Mouse (Mus musculus): ENCODE measurements around the gene Zfpm1. TPM values are rescaled to one million over a fixed set of nuclear protein-coding genes. Genes with fewer than 3 reads are reported as not detected.

Gene Zfpm1
- polyA plus RNA-seq, 1 experiment from 2014 or later: 2.8 TPM

DNA sequence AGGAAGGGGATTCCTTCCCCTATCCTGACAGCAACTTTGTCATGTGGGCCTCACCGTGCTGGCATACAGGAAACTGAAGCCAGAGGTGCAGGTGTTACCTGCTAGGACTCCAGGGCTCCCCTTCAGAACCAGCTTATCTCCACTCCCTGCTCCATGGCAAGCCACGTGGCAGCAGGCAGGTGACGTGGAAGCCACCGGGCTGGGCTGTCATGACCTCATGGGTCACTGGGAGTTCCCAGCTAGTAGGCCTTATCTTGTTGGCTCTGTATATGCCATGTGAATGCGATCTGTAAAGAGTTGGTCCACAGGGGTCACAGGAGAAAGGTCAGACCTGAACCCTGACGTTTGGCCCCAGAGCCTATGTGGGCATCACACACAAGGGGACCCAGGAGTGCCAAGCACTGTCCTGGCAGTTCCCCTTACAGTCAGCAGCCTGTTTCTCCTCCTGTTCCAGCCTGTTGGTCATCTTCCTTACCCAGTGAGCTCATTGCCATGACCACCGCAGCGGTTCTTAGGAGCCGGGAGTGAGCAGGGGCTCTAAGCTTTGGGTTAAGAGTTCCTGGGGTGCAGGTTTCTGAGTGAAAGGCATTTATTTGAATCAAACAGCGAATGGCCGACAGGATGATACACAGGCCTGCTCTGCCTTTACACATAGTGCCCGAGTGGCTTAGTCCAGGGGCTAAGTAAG, 48.6 kb downstream of the Zfpm1 start:
- Histone ChIP-seq H3K27me3 (peaks cover 32% of the 10 kb centered on the region), H3K4me3 (no peak overlapping the region), H3K9ac (no peak overlapping the region), H3K9me3 (no peaks in the 10 kb centered on the region), H3K36me3 (peaks cover 14% of the 10 kb centered on the region; the same call in 1 of the 2 replicates), H3K4me1 (peaks cover 12% of the 10 kb centered on the region; the same call in 1 of the 2 replicates), H3K4me2 (replicated peaks) (no peak overlapping the region), H3K27ac (no peak overlapping the region)
- 76% methylated on average over 12 of the region's 12 CpGs for whole genome bisulfite sequencing
- ATAC-seq (ENCODE audit: insufficient number of reproducible peaks, insufficient read depth, low FRiP score, low TSS enrichment): no peak

DNA sequence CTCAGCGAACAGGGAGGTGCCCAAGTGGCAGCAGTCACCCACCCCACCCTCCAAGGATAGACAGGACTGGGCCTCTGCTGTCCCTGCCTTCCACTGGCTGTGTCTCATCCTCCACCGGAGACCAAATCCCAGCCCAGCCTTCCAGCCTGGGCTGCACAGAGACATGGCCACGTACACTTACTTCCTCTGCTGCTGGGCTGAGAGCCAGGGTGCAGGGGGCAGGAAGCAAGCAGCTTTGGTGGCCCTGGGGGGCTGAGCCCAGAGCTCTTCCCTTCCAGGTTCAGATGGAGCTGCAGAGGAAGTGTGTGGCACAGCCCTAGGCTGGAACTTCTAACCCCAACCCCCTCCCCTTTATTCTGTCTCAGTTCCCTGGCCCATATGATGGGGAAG, 49.2 kb downstream of the Zfpm1 start:
- Histone ChIP-seq H3K27ac (no peak overlapping the region), H3K36me3 (peaks cover 14% of the 10 kb centered on the region; the same call in 1 of the 2 replicates), H3K9ac (no peak overlapping the region), H3K4me2 (replicated peaks) (no peak overlapping the region), H3K9me3 (no peaks in the 10 kb centered on the region), H3K27me3 (peaks cover 33% of the 10 kb centered on the region), H3K4me3 (no peak overlapping the region), H3K4me1 (peaks cover 10% of the 10 kb centered on the region; the same call in 1 of the 2 replicates)
- ATAC-seq (ENCODE audit: insufficient number of reproducible peaks, insufficient read depth, low FRiP score, low TSS enrichment): no peak
- 49% methylated on average over 3 of the region's 3 CpGs for WGBS

DNA sequence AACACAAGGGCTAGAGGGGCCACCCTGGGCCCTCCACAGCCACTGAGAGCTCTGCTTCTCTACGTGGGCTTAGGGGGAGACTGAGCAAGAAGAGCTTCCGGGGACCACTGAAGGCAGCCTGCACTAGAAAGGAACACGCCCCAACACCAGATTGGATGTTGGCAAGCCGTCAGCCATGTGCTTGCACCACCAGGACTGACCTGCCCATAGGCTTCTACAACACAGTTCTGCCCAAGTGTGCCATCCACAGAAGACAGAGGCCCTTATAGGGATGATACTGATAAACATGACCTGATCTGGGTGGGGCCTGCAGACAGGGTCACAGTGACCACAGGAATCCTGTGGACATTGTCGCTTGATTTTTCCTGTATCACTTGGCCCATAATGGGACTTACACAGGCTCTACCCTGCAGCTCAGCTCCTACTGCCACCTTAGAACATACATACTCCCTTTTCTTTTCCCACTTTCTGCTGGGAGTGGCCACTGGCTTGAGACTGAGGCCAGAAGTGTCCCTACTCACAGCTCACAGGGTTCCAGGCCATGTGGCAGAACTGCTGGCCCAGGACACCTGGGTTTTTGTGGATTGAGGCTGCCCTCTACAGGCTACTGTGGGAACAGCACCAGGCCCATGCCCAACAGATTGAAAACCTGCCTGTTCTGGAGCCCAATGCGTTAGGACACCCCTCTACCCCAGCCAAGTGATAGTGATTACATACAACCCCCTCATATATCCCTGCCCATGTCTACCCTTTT, 51.0 kb downstream of the Zfpm1 start:
- ATAC-seq (ENCODE audit: insufficient number of reproducible peaks, insufficient read depth, low FRiP score, low TSS enrichment): no peak
- Histone ChIP-seq H3K4me2 (replicated peaks) (no peak overlapping the region), H3K9ac (no peak overlapping the region), H3K4me1 (peaks cover 18% of the 10 kb centered on the region; the same call in 1 of the 2 replicates), H3K27ac (no peak overlapping the region), H3K36me3 (peaks cover 14% of the 10 kb centered on the region; the same call in 1 of the 2 replicates), H3K9me3 (no peaks in the 10 kb centered on the region), H3K4me3 (no peak overlapping the region), H3K27me3 (peaks cover 43% of the 10 kb centered on the region)
- WGBS: 70% methylated on average over 6 of the region's 6 CpGs

DNA sequence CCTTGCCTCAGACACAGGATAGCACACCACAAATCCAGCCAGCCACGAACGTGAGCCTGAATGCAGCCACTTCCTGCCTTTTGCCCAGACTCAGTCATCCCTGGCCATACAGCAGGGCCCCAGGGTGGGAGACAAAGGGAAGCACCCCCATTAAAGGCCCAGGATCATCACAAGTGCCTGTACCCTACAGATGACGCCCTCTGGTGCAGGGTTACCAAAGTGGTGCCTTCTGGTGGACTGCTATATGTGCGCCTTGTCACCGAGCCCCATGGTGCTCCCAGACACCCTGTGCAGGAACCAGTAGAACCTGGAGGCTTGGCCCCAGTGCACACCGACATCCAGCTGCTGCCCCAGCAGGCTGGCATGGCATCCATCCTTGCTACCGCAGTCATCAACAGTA, 51.6 kb downstream of the Zfpm1 start:
- Histone ChIP-seq H3K27me3 (peaks cover 49% of the 10 kb centered on the region), H3K4me3 (no peak overlapping the region), H3K27ac (no peak overlapping the region)

DNA sequence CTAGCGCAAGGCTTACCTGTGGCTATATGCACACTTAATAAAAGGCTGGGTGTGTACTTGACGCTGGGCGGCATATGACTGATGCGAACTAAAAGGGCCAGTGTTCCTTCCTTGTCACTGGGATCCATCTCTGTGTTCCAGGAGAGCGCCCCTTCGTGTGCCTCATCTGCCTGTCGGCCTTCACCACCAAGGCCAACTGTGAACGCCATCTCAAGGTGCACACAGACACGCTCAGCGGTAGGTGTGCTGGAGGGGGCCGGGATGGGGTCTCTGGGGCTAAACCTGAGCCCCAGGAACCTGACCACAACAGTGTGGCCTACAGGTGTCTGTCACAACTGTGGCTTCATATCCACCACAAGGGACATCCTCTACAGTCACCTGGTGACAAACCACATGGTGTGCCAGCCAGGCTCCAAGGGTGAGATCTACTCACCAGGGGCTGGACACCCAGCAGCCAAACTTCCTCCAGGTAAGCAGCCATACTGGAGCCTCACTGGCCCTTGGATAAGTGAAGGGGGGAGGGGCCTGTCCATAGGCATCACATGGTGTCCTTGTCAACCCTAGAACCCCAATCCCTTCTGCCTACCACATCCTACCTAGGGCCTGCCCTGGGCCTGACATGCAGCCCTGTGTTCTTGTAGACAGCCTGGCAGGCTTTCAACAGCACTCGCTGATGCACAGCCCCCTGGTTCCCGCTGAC, 53.0 kb downstream of the Zfpm1 start:
- H3K36me3 ChIP-seq: peaks cover 14% of the 10 kb centered on the region; the same call in 1 of the 2 replicates
- ATAC-seq (ENCODE audit: insufficient number of reproducible peaks, insufficient read depth, low FRiP score, low TSS enrichment): no peak
- H3K4me2 ChIP-seq (replicated peaks): peak overlapping the region; percentile 94; the same call in 1 of the 2 replicates
- no peaks in the 10 kb centered on the region for H3K9me3 ChIP-seq
- no peak overlapping the region for H3K27ac ChIP-seq
- H3K4me1 ChIP-seq: peaks cover 17% of the 10 kb centered on the region; the same call in 1 of the 2 replicates
- H3K4me3 ChIP-seq: peak overlapping the region; percentile 57; the same call in 1 of the 2 replicates
- peaks cover 51% of the 10 kb centered on the region for H3K27me3 ChIP-seq
- WGBS: 80% methylated on average over 13 of the region's 13 CpGs
- no peak overlapping the region for H3K9ac ChIP-seq

More for the DNA sequence above, 51.6 kb downstream of the Zfpm1 start:
- H3K36me3 ChIP-seq: peaks cover 14% of the 10 kb centered on the region; the same call in 1 of the 2 replicates
- ATAC-seq (ENCODE audit: insufficient number of reproducible peaks, insufficient read depth, low FRiP score, low TSS enrichment): no peak
- peaks cover 18% of the 10 kb centered on the region; the same call in 1 of the 2 replicates for H3K4me1 ChIP-seq
- H3K9me3 ChIP-seq: no peaks in the 10 kb centered on the region
- WGBS: 77% methylated on average over 7 of the region's 7 CpGs
- no peak overlapping the region for H3K9ac ChIP-seq
- no peak overlapping the region for H3K4me2 ChIP-seq (replicated peaks)

DNA sequence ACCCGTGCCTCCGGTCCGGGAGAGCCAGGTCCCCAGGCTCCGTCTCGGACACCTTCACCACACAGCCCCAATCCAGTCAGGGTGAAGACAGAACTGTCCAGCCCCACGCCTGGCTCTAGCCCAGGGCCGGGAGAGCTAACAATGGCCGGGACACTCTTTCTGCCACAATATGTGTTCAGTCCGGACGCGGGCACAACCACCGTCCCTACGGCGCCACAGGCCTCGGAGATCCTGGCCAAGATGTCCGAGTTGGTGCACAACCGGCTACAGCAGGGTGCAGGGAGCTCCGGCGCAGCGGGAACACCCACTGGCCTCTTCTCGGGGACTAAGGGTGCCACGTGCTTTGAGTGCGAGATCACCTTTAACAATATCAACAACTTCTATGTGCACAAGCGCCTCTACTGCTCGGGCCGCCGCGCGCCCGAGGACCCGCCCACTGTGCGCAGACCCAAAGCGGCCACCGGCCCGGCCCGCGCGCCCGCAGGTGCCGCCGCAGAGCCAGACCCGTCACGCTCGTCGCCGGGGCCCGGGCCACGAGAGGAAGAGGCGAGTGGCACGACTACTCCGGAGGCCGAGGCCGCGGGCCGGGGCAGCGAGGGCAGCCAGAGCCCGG, 53.8 kb downstream of the Zfpm1 start:
- no peak for ATAC-seq (ENCODE audit: insufficient number of reproducible peaks, insufficient read depth, low FRiP score, low TSS enrichment)
- Histone ChIP-seq H3K9ac (peak overlapping the region; percentile 46), H3K4me3 (peak overlapping the region; percentile 57), H3K27me3 (peaks cover 51% of the 10 kb centered on the region), H3K4me1 (peaks cover 14% of the 10 kb centered on the region; the same call in 1 of the 2 replicates), H3K9me3 (no peaks in the 10 kb centered on the region), H3K36me3 (peaks cover 14% of the 10 kb centered on the region; the same call in 1 of the 2 replicates), H3K4me2 (replicated peaks) (peak overlapping the region; percentile 94), H3K27ac (no peak overlapping the region)
- 9% methylated on average over 57 of the region's 57 CpGs for WGBS

DNA sequence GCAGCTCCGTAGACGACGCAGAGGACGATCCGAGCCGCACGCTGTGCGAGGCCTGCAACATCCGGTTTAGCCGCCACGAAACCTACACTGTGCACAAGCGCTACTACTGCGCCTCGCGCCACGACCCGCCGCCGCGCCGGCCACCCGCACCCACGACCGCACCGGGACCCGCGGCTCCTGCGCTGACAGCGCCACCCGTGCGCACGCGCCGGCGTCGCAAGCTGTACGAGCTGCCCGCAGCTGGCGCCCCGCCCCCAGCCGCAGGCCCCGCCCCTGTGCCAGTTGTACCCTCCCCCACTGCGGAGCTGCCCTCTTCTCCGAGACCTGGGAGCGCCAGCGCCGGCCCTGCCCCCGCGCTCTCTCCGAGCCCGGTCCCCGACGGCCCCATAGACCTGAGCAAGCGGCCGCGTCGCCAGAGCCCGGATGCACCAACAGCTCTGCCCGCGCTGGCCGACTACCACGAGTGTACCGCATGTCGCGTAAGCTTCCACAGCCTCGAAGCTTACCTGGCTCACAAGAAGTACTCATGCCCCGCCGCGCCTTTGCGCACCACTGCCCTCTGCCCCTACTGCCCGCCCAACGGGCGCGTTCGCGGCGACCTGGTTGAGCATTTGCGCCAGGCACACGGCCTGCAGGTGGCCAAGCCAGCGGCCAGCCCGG, 54.4 kb downstream of the Zfpm1 start:
- peaks cover 53% of the 10 kb centered on the region for H3K27me3 ChIP-seq
- H3K9me3 ChIP-seq: no peaks in the 10 kb centered on the region
- peak; percentile 19; the same call in 1 of the 2 replicates for ATAC-seq (ENCODE audit: insufficient number of reproducible peaks, insufficient read depth, low FRiP score, low TSS enrichment)
- peaks cover 14% of the 10 kb centered on the region; the same call in 1 of the 2 replicates for H3K4me1 ChIP-seq
- no peak overlapping the region for H3K27ac ChIP-seq
- H3K9ac ChIP-seq: peak overlapping the region; percentile 46
- WGBS: 3% methylated on average over 67 of the region's 81 CpGs
- H3K36me3 ChIP-seq: peaks cover 14% of the 10 kb centered on the region; the same call in 1 of the 2 replicates
- H3K4me2 ChIP-seq (replicated peaks): peak overlapping the region; percentile 94
- H3K4me3 ChIP-seq: peak overlapping the region; percentile 57

DNA sequence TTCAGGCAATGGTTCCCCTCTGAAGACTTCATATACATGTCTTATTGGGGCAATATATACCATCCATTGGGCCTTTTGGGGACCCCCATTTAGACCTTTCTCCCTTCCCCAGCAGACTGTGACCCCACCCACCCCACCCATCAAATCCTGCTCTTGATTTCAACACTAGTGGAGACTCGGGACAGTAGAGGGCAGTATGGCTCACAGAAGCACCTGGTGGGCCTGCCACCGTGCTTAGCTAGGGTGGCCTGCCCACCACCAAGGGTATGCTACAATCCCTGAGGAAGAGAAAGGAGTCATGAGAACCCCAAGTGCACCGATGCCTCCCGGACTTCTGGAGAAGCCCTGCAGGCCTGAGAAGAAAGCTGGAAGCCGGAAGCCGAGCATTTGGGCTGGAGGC, 56.9 kb downstream of the Zfpm1 start:
- H3K4me3 ChIP-seq: no peak overlapping the region
- whole genome bisulfite sequencing: 47% methylated on average over 6 of the region's 6 CpGs
- ATAC-seq (ENCODE audit: insufficient number of reproducible peaks, insufficient read depth, low FRiP score, low TSS enrichment): no peak
- H3K27me3 ChIP-seq: peaks cover 70% of the 10 kb centered on the region
- H3K9ac ChIP-seq: no peak overlapping the region
- 0 out of 2 replicates have a peak, but pooled peaks cover 9% of the 10 kb centered on the region for H3K36me3 ChIP-seq
- H3K4me2 ChIP-seq (replicated peaks): no peak overlapping the region
- H3K27ac ChIP-seq: no peak overlapping the region
- H3K9me3 ChIP-seq: no peaks in the 10 kb centered on the region
- H3K4me1 ChIP-seq: peaks cover 29% of the 10 kb centered on the region

DNA sequence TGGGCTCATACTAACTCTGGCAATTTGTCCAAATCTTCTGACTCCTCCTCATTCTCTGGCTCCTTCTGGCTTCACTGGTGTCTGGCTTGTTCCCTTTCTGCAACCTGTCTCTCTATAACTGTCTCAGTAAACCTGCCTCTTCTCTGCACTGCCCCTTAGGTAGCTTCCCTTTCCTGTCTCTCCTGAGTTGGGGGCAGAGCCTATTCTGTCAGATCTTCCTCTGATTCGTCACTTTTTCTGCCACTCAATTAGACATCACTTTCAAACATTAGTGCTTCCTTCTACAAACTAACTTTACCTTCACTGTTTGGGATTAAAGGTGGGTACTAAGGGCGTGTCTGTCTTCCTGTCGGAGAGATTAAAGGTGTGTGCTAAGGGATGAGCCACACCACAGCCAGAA, 58.8 kb downstream of the Zfpm1 start:
- no peak overlapping the region for H3K4me2 ChIP-seq (replicated peaks)
- ATAC-seq (ENCODE audit: insufficient number of reproducible peaks, insufficient read depth, low FRiP score, low TSS enrichment): no peak
- WGBS: 80% methylated on average over 3 of the region's 3 CpGs
- peaks cover 66% of the 10 kb centered on the region for H3K27me3 ChIP-seq
- H3K27ac ChIP-seq: no peak overlapping the region
- no peaks in the 10 kb centered on the region for H3K36me3 ChIP-seq
- H3K9ac ChIP-seq: no peak overlapping the region
- H3K4me1 ChIP-seq: peaks cover 34% of the 10 kb centered on the region
- no peaks in the 10 kb centered on the region for H3K9me3 ChIP-seq
- no peak overlapping the region for H3K4me3 ChIP-seq

DNA sequence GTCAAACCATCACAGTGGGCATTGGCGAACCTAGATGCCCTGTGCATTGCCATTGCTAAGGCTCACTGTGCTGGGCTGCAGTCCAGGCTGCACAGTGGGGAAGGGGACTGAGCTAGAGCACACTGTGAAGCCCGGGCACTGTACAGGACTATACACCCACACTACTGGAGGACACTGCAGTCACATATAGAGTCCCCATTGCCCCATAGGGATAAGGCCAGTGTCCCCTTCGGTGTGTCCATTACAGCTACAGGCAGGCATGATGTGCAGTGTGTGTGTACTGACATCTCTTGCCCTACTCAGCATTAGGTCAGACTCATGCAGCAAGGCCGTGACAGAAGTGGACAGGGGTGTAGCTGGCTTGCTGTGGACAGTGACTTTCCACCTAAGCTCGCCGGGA, 59.8 kb downstream of the Zfpm1 start:
- no peak overlapping the region for H3K4me3 ChIP-seq
- no peaks in the 10 kb centered on the region for H3K9me3 ChIP-seq
- H3K4me1 ChIP-seq: peaks cover 25% of the 10 kb centered on the region
- no peak for ATAC-seq (ENCODE audit: insufficient number of reproducible peaks, insufficient read depth, low FRiP score, low TSS enrichment)
- H3K27me3 ChIP-seq: peaks cover 56% of the 10 kb centered on the region
- H3K9ac ChIP-seq: no peak overlapping the region
- H3K27ac ChIP-seq: no peak overlapping the region
- no peak overlapping the region for H3K4me2 ChIP-seq (replicated peaks)
- no peaks in the 10 kb centered on the region for H3K36me3 ChIP-seq
- WGBS: 85% methylated on average over 6 of the region's 6 CpGs

DNA sequence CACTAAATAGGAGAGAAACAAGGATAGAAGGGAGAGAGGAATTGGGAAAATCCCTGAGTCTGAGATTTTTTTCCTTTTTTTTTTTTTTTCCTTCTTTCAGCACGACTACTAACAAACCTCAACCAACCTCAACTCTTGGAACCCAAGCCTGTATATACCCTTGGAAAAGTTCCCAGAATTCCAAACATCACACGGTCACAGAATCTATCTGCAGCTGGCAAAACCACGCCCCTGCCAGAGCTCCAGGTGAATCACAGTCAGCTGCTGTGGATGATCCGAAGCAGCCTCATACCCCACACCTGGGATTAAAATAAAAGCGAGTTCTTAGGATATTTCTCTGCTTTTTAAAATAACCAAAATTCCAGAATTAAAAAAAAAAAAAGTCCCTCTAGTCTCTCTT, 60.4 kb downstream of the Zfpm1 start:
- H3K4me1 ChIP-seq: peaks cover 23% of the 10 kb centered on the region
- no peak for ATAC-seq (ENCODE audit: insufficient number of reproducible peaks, insufficient read depth, low FRiP score, low TSS enrichment)
- no peak overlapping the region for H3K27ac ChIP-seq
- WGBS: 39% methylated on average over 5 of the region's 5 CpGs
- H3K36me3 ChIP-seq: no peaks in the 10 kb centered on the region
- H3K9me3 ChIP-seq: no peaks in the 10 kb centered on the region
- H3K9ac ChIP-seq: no peak overlapping the region
- no peak overlapping the region; the same call in 1 of the 2 replicates for H3K4me2 ChIP-seq (replicated peaks)
- no peak overlapping the region for H3K4me3 ChIP-seq
- peaks cover 50% of the 10 kb centered on the region for H3K27me3 ChIP-seq
